ENCODE assay signal across 1 mouse cellular context in genomic region chr11:75537491-75538183, GRCm38 (mm10).
A peak's percentile ranks its signal among the peaks of the same experiment; 100 is the strongest.
TF ChIP-seq lines count a peak whose summit lies in the region.

No protein-coding gene starts in this region.

TF ChIP-seq in MEL, 35 proteins besides CTCF, POLR2A, EP300 and RAD21:
- no peak for TF ChIP-seq ZNF384 (IDR thresholded peaks at IDR 0.05; ENCODE audit: low read depth, low read length)
- 0 out of 2 replicates have a peak, but pooled peaks have one; percentile 22 for TF ChIP-seq NELFE (IDR thresholded peaks at IDR 0.05; ENCODE audit: low read depth, low read length)
